Mouse (Mus musculus) 3134 (cell line): ENCODE data around the gene Apln.

ENCODE experiments used
- DNase-seq: peaks from one replicate; pipeline ENCODE4 v3.0.0-alpha.2; 2011; ENCODE audit warnings: low spot score; ENCODE audit not compliant: insufficient read length; ENCODE audit errors: extremely low read depth

Apln gene

GRCm38 (mm10) chrX:48019940-48020339, 14.7 kb downstream of the Apln start:
- peak; percentile 15 for DNase-seq

- DNase-seq, result no peak
Observed at GRCm38 (mm10) chrX:48019359-48019758, 15.3 kb downstream of the Apln start.

DNA sequence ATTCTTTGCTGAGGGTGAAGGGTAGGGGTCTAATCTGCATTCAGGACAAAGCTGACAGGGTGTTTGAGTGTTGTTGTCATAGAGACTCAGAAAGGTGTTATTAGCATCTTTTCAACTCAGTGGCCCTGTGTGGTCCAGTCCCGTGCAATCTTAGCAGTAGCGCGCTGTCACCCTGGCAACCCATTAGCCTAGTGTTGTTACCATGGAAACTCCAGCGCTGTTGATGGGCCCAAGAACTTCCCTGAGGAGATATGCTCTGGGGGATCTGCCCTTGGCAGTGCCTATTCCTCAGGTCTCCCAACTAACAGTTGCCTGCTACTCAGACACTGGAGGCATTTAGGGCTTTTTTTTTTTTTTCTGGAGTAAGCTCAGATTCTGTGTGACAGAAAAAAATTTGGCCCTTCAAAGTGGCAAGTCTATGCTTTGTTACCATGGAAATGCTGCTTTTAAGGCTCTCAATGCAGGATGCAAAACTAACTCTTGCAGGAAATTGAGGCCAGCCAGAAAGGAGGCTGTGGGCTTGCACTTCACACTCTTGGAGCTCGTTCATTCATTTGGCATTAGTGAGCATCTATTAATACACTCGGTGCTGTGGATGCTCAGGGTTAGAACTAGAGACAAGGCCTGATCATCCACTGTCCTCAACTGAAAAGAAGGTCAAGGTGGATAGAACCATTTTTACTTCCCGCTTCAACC, 17.6 kb downstream of the Apln start:
- DNase-seq, result no peak

DNA sequence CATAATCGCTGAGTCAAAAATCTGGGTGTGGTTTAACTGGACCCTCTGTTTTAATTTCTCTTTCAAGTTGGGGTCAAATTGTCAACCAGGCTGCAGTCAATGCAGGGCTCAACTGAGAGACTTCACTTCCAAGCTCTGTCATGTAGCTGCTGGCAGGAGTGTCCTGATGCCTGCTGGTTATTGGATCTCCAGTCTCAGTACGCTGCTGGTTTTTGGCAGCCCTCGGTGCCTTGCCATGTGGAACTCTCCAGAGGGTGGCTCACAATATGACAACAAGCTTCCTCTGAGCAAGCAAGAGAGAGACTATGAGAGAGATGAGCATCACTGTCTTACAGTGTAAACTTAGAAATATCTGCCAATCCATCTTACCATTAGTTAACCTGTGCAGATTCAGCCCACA, 23.0 kb downstream of the Apln start:
- DNase-seq, result no peak

- no peak for DNase-seq
Observed at GRCm38 (mm10) chrX:48006062-48006461, 28.6 kb downstream of the Apln start.

GRCm38 (mm10) chrX:48004786-48005185, 29.9 kb downstream of the Apln start:
- DNase-seq, result no peak

DNA sequence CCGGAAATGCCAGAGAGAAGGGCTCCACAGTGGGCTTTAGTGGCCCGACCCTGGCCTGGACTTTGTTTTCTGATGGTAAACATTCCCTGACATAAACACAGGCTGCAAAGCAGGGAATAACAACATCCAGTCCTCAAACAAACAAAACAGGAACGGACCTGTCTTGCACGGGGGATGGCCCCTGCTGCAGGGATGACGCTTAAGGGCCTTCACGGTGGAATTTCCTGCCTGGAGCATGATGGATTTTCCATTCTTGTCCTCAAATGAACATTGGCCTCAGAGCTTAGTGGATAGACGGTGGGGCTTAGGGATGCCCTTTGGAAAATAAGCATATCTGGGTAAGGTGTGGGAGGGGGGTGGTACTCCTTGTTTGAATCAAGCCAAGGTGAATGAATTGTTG, 33.5 kb downstream of the Apln start:
- no peak for DNase-seq

DNA sequence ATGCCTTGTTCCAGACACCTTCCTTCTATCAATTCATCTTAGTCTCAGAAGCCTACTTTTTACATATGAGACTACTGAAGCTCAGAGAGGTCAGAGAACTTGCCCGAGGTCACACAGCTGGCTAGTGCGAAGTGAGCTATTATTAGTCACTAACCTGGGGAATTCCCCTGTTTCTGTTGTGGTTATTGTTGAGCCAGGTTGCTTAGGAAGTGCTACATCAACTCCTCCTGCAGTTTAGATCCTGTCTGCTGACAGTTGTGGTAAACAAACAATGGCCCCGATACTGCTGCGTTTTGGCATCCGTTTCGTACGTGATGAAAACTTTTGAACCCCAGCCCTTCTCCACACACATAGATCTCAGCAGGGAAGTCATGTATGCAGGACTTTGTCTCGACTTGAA, 36.2 kb downstream of the Apln start:
- no peak for DNase-seq

DNA sequence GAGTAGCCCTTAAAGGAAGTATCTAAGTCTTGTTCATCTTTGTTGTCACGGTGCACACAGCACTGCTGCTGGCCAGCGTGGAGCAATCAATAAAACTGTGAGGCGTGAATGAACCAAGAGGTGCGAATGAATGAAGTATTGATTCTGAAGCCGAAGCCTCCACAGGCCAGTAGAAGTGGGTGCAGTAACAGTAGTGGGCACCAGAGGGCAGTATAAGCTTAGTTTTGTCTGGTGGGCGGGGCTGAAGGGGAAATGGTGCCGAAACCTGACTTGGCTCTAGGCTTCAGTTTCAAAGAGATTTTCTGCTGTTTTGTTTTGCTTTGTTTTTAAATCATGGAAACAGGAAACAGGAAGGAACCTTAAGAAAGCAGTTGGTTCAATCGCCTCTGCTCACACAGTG, 42.0 kb downstream of the Apln start:
- no peak for DNase-seq

DNA sequence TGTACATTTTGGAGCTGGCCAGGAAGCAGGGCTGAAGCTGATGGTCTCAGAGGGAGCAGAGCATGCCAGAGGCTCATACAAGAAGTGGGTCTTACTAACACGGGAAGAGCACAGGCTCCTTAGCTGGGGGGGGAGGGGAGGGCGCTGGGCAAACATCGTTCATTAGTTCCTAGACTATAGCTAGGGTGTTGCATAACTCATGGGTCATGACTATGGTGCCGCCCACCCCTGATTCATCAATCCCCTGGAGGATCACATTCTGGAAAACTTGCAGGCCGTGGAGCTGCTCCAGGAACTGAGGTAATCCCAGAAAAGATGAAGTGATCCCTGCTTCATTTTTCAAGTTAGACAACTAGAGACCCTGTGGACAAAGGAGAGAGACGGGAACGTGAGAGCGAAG, 46.6 kb downstream of the Apln start:
- peak; percentile 52 for DNase-seq

DNA sequence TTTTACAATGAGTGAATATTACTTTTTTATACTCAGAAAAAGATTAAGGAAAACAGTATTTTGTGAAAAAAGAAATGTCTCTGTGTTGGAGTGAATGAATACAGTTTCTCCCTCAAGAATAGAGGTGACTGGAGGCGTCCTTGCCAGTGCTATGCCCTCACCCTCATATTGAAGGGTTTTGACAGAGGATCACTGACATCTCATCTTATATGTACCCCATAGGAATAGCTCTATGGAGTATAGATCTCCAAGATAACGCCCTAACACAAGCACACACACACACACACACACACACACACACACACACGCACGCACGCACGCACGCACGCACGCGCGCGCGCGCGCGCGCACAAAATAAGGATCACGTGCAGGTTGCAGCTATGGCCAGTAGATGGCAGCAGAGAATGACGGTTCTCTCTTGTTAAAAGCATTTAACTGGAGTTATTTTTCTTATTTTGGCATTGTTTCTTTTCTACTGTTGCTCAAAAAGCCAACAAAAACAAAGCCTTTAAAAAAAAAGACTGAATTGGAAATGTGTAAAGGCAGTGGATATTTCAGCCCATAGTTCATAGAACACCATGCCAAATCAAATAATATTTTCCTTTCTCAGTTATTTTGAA, 49.5 kb downstream of the Apln start:
- DNase-seq, result peak; percentile 76

GRCm38 (mm10) chrX:47977078-47977477, 57.6 kb downstream of the Apln start:
- no peak for DNase-seq

- DNase-seq, result peak; percentile 69
Observed at GRCm38 (mm10) chrX:47976551-47976950, 58.1 kb downstream of the Apln start.
